Mouse (Mus musculus) embryonic fibroblast, embryonic 13.5 days (primary cell): ENCODE data around the gene Prtg. TPM values are rescaled to one million over a fixed set of nuclear protein-coding genes. Genes with fewer than 3 reads are reported as not detected.
A peak's percentile ranks its signal among the peaks of the same experiment; 100 is the strongest.

Experiments
- H3K27ac ChIP-seq: 2 replicates; pipeline ENCODE4 v1.5.1; 2012; ENCODE audit warnings: low read length, control low read depth, inconsistent platforms; ENCODE audit not compliant: insufficient read depth
- H3K4me1 ChIP-seq: 2 replicates; pipeline ENCODE4 v1.6.1; 2011; ENCODE audit warnings: low read length; ENCODE audit not compliant: control insufficient read depth, insufficient read depth
- H3K4me3 ChIP-seq: 2 replicates; pipeline ENCODE4 v1.5.1; 2011; ENCODE audit warnings: mild to moderate bottlenecking, control low read depth, low read length; ENCODE audit not compliant: insufficient read depth
- CTCF ChIP-seq: IDR thresholded peaks from 2 replicates; pipeline ENCODE4 v1.5.1; 2011; ENCODE audit warnings: mild to moderate bottlenecking, control low read depth, low read length, moderate library complexity, borderline replicate concordance; ENCODE audit not compliant: insufficient read depth
- POLR2A ChIP-seq: IDR thresholded peaks from 2 replicates; pipeline ENCODE4 v1.6.1; 2011; ENCODE audit warnings: low read depth, mild to moderate bottlenecking, control low read depth, low read length, moderate library complexity
- polyA plus RNA-seq: library from polyadenylated mRNA; stranded (reverse); fragments of >200 nt; gene quantifications from 2 replicates; pipeline ENCODE4 v1.2.4, GENCODE M21; 2011; ENCODE audit warnings: low read depth; ENCODE audit not compliant: missing spikeins, insufficient read length

Prtg gene
- polyA plus RNA-seq, result 0.32 and 0.37 TPM in 2 replicates

DNA sequence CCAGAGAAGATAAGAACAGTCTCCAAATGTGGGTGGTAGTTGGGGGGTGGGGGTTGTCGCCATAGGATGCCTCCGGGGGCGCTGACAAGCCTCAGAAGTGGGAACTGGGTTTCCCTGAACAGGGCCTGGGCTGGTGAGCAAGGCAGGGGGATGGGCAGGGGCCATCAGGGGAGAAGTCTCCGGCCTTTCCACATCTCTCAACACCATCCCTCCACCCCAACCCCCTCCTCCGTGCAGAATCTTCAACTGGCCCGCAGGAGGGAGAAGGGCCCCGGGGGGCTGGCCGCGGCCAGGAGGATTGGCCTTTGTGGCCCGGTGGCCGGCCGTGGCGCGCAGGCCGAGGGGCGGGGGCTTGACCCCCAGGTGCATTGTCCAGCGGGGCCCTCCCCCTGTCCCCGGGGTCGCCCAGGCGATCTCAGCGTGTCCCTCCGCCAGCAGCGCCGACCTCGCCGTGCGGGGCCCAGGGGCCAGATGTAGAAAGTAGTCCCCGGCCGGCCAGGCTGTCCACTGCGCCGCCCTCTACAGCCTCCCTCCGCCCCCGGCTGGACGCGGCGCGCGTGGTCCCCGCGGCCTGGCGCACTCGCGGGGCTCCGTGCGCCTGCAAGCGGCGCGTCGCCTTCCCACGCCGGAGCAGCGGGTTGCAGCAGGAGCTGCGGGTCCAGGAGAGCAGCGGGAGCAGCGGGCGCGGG is at the start of gene Prtg:
Gene Prtg (plus strand): TSS at position 144 of the 689 bp plus-strand sequence.
- TF ChIP-seq CTCF, result no peak
- no peak for TF ChIP-seq POLR2A
- H3K27ac ChIP-seq, result no peak within 1 kb of the TSS
- peak within 1 kb of the TSS; percentile 66 for H3K4me3 ChIP-seq
- H3K4me1 ChIP-seq, result no peaks in the 10 kb centered on the region; the same call in 1 of the 2 replicates

DNA sequence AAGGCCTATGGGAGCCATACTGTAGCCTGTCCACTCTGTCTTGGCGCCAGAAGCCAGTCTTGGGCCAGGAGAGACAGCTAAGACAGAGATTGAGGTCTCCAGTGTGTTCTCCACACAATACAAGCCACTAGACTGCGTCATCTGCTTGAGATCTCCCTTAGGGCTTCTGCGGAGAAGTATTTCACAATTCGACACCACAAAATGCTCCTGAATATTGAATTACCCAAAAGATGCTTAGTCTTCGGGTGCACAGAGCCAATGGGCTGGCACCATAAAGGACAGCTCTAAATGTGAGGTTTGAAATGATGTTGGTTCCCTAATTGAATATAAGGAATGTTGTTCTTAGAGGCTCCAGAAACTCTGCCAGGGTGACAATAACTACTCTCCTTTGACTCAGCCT is 49.5 kb upstream of the Prtg start:
- Histone ChIP-seq H3K4me3 (no peak overlapping the region), H3K27ac (no peak overlapping the region), H3K4me1 (peaks cover 6% of the 10 kb centered on the region)
- TF ChIP-seq POLR2A (no peak), CTCF (no peak)

DNA sequence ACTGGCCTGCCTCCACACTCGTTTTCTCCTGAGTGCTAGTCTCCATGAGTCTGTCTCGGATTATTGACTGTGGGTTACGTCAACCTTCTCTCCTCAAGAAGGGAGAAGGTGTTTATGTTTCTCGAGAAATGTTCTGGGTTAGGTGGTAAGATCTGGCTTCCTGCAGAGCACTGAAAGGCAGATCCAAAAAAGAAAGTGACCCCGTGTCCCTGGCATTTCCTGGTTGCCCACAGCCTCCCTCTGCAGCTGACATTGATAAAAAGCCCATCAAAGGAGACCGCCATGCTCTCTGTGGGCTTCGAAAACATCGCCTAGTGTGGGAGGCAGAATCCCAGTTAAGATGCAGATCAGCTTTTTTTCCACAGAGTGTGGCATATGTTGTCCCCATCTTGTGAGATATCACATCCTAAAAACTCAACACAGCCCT is 48.0 kb upstream of the Prtg start:
- H3K4me1 ChIP-seq, result peaks cover 6% of the 10 kb centered on the region
- H3K27ac ChIP-seq, result no peak overlapping the region; the same call in 1 of the 2 replicates
- no peak overlapping the region for H3K4me3 ChIP-seq
- TF ChIP-seq POLR2A (no peak), CTCF (no peak)

DNA sequence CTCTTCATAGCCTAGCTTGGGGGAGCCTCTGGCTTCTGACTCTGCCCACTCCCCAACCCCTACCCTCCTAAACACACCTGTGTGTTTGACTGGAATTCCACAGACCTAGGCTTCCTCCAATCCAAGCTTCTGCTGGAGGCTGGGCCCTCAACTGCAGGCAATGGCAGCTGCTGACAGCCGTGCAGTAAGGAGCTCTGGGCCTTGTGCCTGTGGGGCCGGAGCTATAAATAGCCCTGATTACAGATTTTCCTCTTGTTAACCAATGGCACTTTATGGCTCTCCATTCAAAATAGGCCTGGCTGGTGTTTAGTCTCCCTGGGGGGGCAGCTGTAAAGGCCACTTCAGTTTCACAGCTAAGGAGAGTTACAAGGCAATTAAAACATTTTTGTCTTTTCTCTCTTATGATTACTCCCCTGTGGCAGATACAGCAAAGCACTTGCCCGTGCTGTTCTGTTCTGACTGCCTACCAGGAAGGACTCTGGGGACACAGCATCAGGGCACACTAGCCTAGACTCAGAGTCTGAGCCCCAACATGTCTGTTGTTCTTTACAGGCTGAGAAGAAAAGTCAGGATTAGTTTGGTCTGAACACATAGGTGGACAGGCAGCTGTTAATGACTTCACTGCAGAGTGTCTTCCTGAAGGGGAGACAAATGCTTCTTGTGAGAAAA is 43.5 kb upstream of the Prtg start:
- peaks cover 6% of the 10 kb centered on the region for H3K4me1 ChIP-seq
- H3K4me3 ChIP-seq, result no peak overlapping the region
- no peak overlapping the region for H3K27ac ChIP-seq
- no peak for TF ChIP-seq CTCF
- no peak for TF ChIP-seq POLR2A

DNA sequence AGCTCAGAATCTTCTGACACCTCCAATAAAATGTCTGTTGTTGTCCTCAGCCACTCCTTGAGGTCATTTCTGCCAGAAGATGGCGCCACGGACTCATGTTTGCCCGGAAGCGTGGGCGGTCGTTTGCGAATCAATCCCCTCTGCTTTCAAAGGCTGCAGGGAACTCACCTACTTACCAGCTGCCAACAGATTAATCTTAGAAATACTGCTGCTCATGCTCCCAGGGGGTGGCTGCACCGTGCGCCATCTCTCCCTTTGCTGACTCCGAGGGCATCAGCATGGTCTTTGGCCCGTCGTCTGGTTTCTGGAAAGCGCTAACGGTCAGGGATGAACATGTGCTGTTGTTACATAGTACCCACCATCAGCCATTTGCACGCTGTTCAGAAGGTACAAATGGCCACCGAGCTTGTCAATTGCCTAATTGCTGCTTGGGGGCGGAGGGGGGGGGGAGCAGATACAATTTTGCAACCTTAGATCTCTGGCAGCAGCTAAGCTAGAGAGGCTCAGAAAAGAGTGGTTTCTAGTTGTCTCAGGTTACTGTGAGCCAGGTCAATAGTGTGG is 39.8 kb upstream of the Prtg start:
- TF ChIP-seq CTCF (peak; percentile 77), POLR2A (no peak)
- no peaks in the 10 kb centered on the region for H3K4me1 ChIP-seq
- H3K4me3 ChIP-seq, result peak overlapping the region; percentile 20
- H3K27ac ChIP-seq, result no peak overlapping the region

DNA sequence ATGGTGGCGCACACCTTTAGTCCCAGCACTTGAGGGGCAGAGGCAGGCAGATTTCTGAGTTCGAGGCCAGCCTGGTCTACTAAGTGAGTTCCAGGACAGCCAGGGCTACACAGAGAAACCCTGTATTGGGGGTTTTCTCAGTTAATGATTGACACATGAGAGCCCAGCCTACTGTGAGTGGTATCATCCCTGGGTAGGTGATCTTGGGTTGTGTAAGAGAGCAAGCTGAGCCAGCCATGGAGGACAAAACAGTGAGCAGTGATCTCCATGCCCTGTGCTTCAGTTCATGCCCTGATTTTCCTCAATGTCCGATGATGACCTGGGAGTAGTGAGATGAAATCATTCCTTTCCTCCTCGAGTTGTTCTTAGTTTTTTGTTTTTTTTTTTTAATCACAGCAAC is 31.7 kb upstream of the Prtg start:
- TF ChIP-seq CTCF (no peak), POLR2A (no peak)
- H3K4me1 ChIP-seq, result no peaks in the 10 kb centered on the region
- H3K4me3 ChIP-seq, result no peak overlapping the region
- no peak overlapping the region for H3K27ac ChIP-seq

DNA sequence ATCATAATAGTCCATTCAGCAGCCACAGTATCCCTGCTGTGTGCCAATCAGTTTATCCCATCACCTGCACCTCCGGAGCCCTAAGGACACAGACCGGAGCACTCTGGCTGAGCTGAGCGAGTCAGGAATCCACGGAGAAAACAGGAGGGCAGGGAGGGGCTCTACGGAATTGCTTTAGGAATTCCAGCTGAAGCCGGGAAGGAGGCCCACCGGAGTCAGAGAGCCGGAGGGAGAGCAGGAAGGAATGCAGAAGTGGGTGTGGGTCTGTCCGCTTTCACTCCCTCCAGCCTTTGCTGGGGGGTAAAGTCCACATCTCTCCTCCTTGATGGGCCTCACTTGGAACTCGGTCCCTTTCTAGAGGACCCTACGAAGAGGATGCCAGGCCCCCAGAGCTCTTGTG is 27.7 kb upstream of the Prtg start:
- Histone ChIP-seq H3K4me1 (no peaks in the 10 kb centered on the region), H3K27ac (no peak overlapping the region), H3K4me3 (no peak overlapping the region)
- TF ChIP-seq CTCF (no peak), POLR2A (no peak)

DNA sequence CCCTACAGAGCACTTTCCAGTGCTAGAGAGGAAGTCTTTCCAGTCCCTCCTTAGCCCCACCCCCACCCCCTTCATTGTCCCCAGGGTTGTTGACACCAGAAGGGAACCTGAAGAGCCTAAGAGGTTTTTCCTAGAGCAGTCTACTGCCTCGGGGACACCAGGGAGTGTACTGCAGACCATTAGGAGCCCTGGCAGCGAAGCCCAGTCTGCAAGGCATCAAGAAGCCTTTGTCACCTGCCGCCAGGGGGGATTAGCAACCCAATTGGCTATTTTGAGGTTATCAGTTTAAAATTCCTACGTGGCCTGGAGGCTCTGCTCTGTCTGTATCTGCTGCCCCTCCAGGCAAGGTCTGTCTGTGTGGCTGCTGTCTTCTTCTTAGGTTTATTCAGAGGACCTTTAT is 26.9 kb upstream of the Prtg start:
- no peak for TF ChIP-seq CTCF
- no peak for TF ChIP-seq POLR2A
- H3K4me1 ChIP-seq, result no peaks in the 10 kb centered on the region

DNA sequence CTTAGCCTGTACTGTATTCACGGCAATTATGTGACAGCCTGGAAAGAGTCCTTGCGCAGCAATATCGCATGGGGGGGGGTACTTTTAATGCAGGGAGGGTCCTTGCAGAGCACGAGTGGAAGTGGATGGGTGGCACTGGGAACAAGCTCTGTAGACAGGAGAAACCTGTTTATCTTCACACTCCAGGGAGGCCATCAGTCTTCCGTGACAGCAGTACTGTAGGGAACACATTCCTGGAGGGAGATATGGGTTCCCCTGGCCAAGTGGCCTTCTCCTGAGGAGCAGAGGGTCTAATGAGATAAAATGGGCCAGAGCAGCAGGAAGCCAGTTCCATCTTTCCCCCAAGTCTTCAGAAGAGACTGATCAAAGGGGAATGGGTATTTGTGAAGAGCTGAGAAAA is 26.0 kb upstream of the Prtg start:
- TF ChIP-seq CTCF (no peak), POLR2A (no peak)
- H3K4me3 ChIP-seq, result no peak overlapping the region
- H3K27ac ChIP-seq, result no peak overlapping the region
- no peaks in the 10 kb centered on the region for H3K4me1 ChIP-seq

More for the DNA sequence above, 26.9 kb upstream of the Prtg start:
- no peak overlapping the region for H3K4me3 ChIP-seq
- H3K27ac ChIP-seq, result no peak overlapping the region

DNA sequence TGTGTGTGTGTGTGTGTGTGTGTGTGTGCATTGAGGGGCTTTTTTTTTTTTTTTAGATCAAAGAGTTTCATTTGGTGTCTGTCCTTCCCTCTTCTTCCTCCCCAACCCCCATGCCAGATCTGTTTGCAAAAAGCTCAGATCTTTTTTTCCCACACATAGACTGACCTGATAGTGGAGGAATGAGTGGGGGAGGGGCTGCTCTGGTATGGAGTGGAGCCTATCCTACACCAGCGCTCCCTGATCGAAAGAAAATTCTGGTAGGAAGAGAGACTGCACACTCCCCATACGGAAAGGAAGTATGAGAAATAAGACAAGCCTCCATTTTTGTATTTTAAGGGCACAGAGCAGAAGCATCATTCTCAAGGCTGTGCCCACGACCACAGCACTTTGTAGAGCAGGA is 25.2 kb upstream of the Prtg start:
- TF ChIP-seq POLR2A (no peak), CTCF (no peak)
- no peak overlapping the region for H3K4me3 ChIP-seq
- H3K27ac ChIP-seq, result no peak overlapping the region
- H3K4me1 ChIP-seq, result no peaks in the 10 kb centered on the region
